Mouse (Mus musculus): ENCODE data around the gene Terf2. TPM values are rescaled to one million over a fixed set of nuclear protein-coding genes. Genes with fewer than 3 reads are reported as not detected.
A peak's percentile ranks its signal among the peaks of the same experiment; 100 is the strongest.

Gene Terf2
- polyA plus RNA-seq, 1 experiment from 2014 or later, result 15.1 TPM

- Histone ChIP-seq H3K27me3 (replicated peaks; ENCODE audit: control insufficient read depth, insufficient read depth, low read length) (no peaks in the 10 kb centered on the region), H3K4me3 (ENCODE audit: low read depth, low read length) (no peak overlapping the region), H3K4me1 (ENCODE audit: control insufficient read depth, insufficient read depth, low read length) (peaks cover 22% of the 10 kb centered on the region), H3K4me2 (ENCODE audit: low read depth, low read length) (no peak overlapping the region), H3K9ac (ENCODE audit: low read depth, low read length) (no peak overlapping the region; the same call in 1 of the 2 replicates), H3K36me3 (ENCODE audit: control insufficient read depth, insufficient read depth, low read length) (no peaks in the 10 kb centered on the region), H3K27ac (replicated peaks; ENCODE audit: low read depth, low read length) (no peak overlapping the region), H3K9me3 (ENCODE audit: control insufficient read depth, low read length) (no peaks in the 10 kb centered on the region)
- ATAC-seq (ENCODE audit: low read depth) (0 out of 2 replicates have a peak, but pooled peaks have one; percentile 30), DNase-seq (ENCODE audit: low spot score) (no peak)
- WGBS, result 63% methylated on average over 24 of the region's 24 CpGs
Observed at GRCm38 (mm10) chr8:107132581-107133491, 36.5 kb upstream of the Terf2 start.

GRCm38 (mm10) chr8:107130028-107130427 lies 33.7 kb upstream of the Terf2 start:
- Histone ChIP-seq H3K9ac (ENCODE audit: low read depth, low read length) (no peak overlapping the region), H3K9me3 (ENCODE audit: control insufficient read depth, low read length) (no peaks in the 10 kb centered on the region), H3K27ac (replicated peaks; ENCODE audit: low read depth, low read length) (no peak overlapping the region), H3K4me2 (ENCODE audit: low read depth, low read length) (no peak overlapping the region), H3K4me1 (ENCODE audit: control insufficient read depth, insufficient read depth, low read length) (peaks cover 22% of the 10 kb centered on the region), H3K36me3 (ENCODE audit: control insufficient read depth, insufficient read depth, low read length) (no peaks in the 10 kb centered on the region), H3K27me3 (replicated peaks; ENCODE audit: control insufficient read depth, insufficient read depth, low read length) (no peaks in the 10 kb centered on the region), H3K4me3 (ENCODE audit: low read depth, low read length) (no peak overlapping the region)
- 77% methylated on average over 6 of the region's 6 CpGs for WGBS
- no peak for ATAC-seq (ENCODE audit: low read depth)
- DNase-seq (ENCODE audit: low spot score), result no peak

- ATAC-seq (ENCODE audit: low read depth) (no peak), DNase-seq (ENCODE audit: low spot score) (peak; percentile 68)
- Histone ChIP-seq H3K27me3 (replicated peaks; ENCODE audit: control insufficient read depth, insufficient read depth, low read length) (no peaks in the 10 kb centered on the region), H3K27ac (replicated peaks; ENCODE audit: low read depth, low read length) (peak overlapping the region; percentile 50; the same call in 1 of the 2 replicates), H3K9me3 (ENCODE audit: control insufficient read depth, low read length) (no peaks in the 10 kb centered on the region), H3K4me3 (ENCODE audit: low read depth, low read length) (no peak overlapping the region), H3K4me1 (ENCODE audit: control insufficient read depth, insufficient read depth, low read length) (peaks cover 22% of the 10 kb centered on the region), H3K36me3 (ENCODE audit: control insufficient read depth, insufficient read depth, low read length) (no peaks in the 10 kb centered on the region), H3K9ac (ENCODE audit: low read depth, low read length) (no peak overlapping the region), H3K4me2 (ENCODE audit: low read depth, low read length) (no peak overlapping the region)
- WGBS, result 38% methylated on average over 8 of the region's 8 CpGs
Observed at GRCm38 (mm10) chr8:107129171-107130025, 33.1 kb upstream of the Terf2 start.

- DNase-seq (ENCODE audit: low spot score) (no peak), ATAC-seq (ENCODE audit: low read depth) (no peak)
- Histone ChIP-seq H3K9me3 (ENCODE audit: control insufficient read depth, low read length) (no peaks in the 10 kb centered on the region), H3K4me1 (ENCODE audit: control insufficient read depth, insufficient read depth, low read length) (peaks cover 13% of the 10 kb centered on the region), H3K36me3 (ENCODE audit: control insufficient read depth, insufficient read depth, low read length) (no peaks in the 10 kb centered on the region), H3K4me3 (ENCODE audit: low read depth, low read length) (no peak overlapping the region), H3K27ac (replicated peaks; ENCODE audit: low read depth, low read length) (no peak overlapping the region), H3K4me2 (ENCODE audit: low read depth, low read length) (no peak overlapping the region), H3K9ac (ENCODE audit: low read depth, low read length) (no peak overlapping the region), H3K27me3 (replicated peaks; ENCODE audit: control insufficient read depth, insufficient read depth, low read length) (no peaks in the 10 kb centered on the region)
- 65% methylated on average over 8 of the region's 8 CpGs for WGBS
Observed at GRCm38 (mm10) chr8:107124343-107124742, 28.0 kb upstream of the Terf2 start.

GRCm38 (mm10) chr8:107123063-107123614 lies 26.8 kb upstream of the Terf2 start:
- Histone ChIP-seq H3K36me3 (ENCODE audit: control insufficient read depth, insufficient read depth, low read length) (no peaks in the 10 kb centered on the region), H3K4me3 (ENCODE audit: low read depth, low read length) (no peak overlapping the region), H3K4me2 (ENCODE audit: low read depth, low read length) (no peak overlapping the region), H3K9ac (ENCODE audit: low read depth, low read length) (no peak overlapping the region), H3K27ac (replicated peaks; ENCODE audit: low read depth, low read length) (peak overlapping the region; percentile 49; the same call in 1 of the 2 replicates), H3K4me1 (ENCODE audit: control insufficient read depth, insufficient read depth, low read length) (peaks cover 5% of the 10 kb centered on the region; the same call in 1 of the 2 replicates), H3K27me3 (replicated peaks; ENCODE audit: control insufficient read depth, insufficient read depth, low read length) (no peaks in the 10 kb centered on the region), H3K9me3 (ENCODE audit: control insufficient read depth, low read length) (no peaks in the 10 kb centered on the region)
- WGBS, result 16% methylated on average over 9 of the region's 9 CpGs
- ATAC-seq (ENCODE audit: low read depth) (peak; percentile 34; the same call in 1 of the 2 replicates), DNase-seq (ENCODE audit: low spot score) (no peak)

- Histone ChIP-seq H3K27me3 (replicated peaks; ENCODE audit: control insufficient read depth, insufficient read depth, low read length) (no peaks in the 10 kb centered on the region), H3K4me2 (ENCODE audit: low read depth, low read length) (no peak overlapping the region), H3K9ac (ENCODE audit: low read depth, low read length) (no peak overlapping the region), H3K9me3 (ENCODE audit: control insufficient read depth, low read length) (no peaks in the 10 kb centered on the region), H3K27ac (replicated peaks; ENCODE audit: low read depth, low read length) (no peak overlapping the region), H3K4me3 (ENCODE audit: low read depth, low read length) (no peak overlapping the region), H3K4me1 (ENCODE audit: control insufficient read depth, insufficient read depth, low read length) (peaks cover 5% of the 10 kb centered on the region; the same call in 1 of the 2 replicates), H3K36me3 (ENCODE audit: control insufficient read depth, insufficient read depth, low read length) (no peaks in the 10 kb centered on the region)
- DNase-seq (ENCODE audit: low spot score), result no peak
- ATAC-seq (ENCODE audit: low read depth), result no peak
- WGBS, result 88% methylated on average over 7 of the region's 7 CpGs
Observed at GRCm38 (mm10) chr8:107121681-107122291, 25.4 kb upstream of the Terf2 start.

GRCm38 (mm10) chr8:107120806-107121205 lies 24.5 kb upstream of the Terf2 start:
- Histone ChIP-seq H3K4me3 (ENCODE audit: low read depth, low read length) (no peak overlapping the region), H3K9ac (ENCODE audit: low read depth, low read length) (no peak overlapping the region), H3K27ac (replicated peaks; ENCODE audit: low read depth, low read length) (no peak overlapping the region), H3K9me3 (ENCODE audit: control insufficient read depth, low read length) (no peaks in the 10 kb centered on the region), H3K36me3 (ENCODE audit: control insufficient read depth, insufficient read depth, low read length) (no peaks in the 10 kb centered on the region), H3K4me2 (ENCODE audit: low read depth, low read length) (no peak overlapping the region), H3K4me1 (ENCODE audit: control insufficient read depth, insufficient read depth, low read length) (peaks cover 7% of the 10 kb centered on the region; the same call in 1 of the 2 replicates), H3K27me3 (replicated peaks; ENCODE audit: control insufficient read depth, insufficient read depth, low read length) (no peaks in the 10 kb centered on the region)
- no peak for DNase-seq (ENCODE audit: low spot score)
- no peak for ATAC-seq (ENCODE audit: low read depth)

GRCm38 (mm10) chr8:107119412-107119811 lies 23.1 kb upstream of the Terf2 start:
- Histone ChIP-seq H3K4me1 (ENCODE audit: control insufficient read depth, insufficient read depth, low read length) (peaks cover 13% of the 10 kb centered on the region; the same call in 1 of the 2 replicates), H3K36me3 (ENCODE audit: control insufficient read depth, insufficient read depth, low read length) (no peaks in the 10 kb centered on the region), H3K27me3 (replicated peaks; ENCODE audit: control insufficient read depth, insufficient read depth, low read length) (no peaks in the 10 kb centered on the region), H3K4me2 (ENCODE audit: low read depth, low read length) (no peak overlapping the region), H3K27ac (replicated peaks; ENCODE audit: low read depth, low read length) (peak overlapping the region; percentile 6; the same call in 1 of the 2 replicates), H3K9ac (ENCODE audit: low read depth, low read length) (no peak overlapping the region), H3K4me3 (ENCODE audit: low read depth, low read length) (no peak overlapping the region), H3K9me3 (ENCODE audit: control insufficient read depth, low read length) (no peaks in the 10 kb centered on the region)
- DNase-seq (ENCODE audit: low spot score) (peak; percentile 84), ATAC-seq (ENCODE audit: low read depth) (peak; percentile 70; the same call in 1 of the 2 replicates)
- 57% methylated on average over 9 of the region's 9 CpGs for WGBS

Data from embryonic facial prominence, embryonic 14.5 days (tissue).